Mouse (Mus musculus): Measurements from ENCODE around the gene Arpc3. TPM values are rescaled to one million over a fixed set of nuclear protein-coding genes. Genes with fewer than 3 reads are reported as not detected.

Arpc3 gene
- polyA plus RNA-seq, 1 experiment from 2014 or later: 118 TPM

GRCm38 (mm10) chr5:122372192-122372769 lies 19.4 kb upstream of the Arpc3 start, which contains the start of gene Fam216a:
TSS of gene Fam216a (minus strand) at chr5:122372364.
- Histone ChIP-seq H3K4me2 (ENCODE audit: low read depth, low read length) (peak within 1 kb of the TSS; percentile 74), H3K9ac (ENCODE audit: low read length) (peak within 1 kb of the TSS; percentile 86), H3K27ac (ENCODE audit: low read length) (peak within 1 kb of the TSS; percentile 97), H3K4me1 (ENCODE audit: control insufficient read depth, insufficient read depth, low read length) (peaks cover 11% of the 10 kb centered on the region), H3K9me3 (replicated peaks; ENCODE audit: control insufficient read depth, low read length) (no peaks in the 10 kb centered on the region), H3K4me3 (ENCODE audit: low read length) (peak within 1 kb of the TSS; percentile 91), H3K27me3 (ENCODE audit: control insufficient read depth, insufficient read depth, low read length) (no peaks in the 10 kb centered on the region), H3K36me3 (ENCODE audit: control insufficient read depth, insufficient read depth) (peaks cover 13% of the 10 kb centered on the region)
- WGBS: under 1% methylated on average over 53 of the region's 53 CpGs
- peak; percentile 96 for ATAC-seq (replicated peaks; ENCODE audit: extremely low read depth, insufficient read depth, low FRiP score)

DNA sequence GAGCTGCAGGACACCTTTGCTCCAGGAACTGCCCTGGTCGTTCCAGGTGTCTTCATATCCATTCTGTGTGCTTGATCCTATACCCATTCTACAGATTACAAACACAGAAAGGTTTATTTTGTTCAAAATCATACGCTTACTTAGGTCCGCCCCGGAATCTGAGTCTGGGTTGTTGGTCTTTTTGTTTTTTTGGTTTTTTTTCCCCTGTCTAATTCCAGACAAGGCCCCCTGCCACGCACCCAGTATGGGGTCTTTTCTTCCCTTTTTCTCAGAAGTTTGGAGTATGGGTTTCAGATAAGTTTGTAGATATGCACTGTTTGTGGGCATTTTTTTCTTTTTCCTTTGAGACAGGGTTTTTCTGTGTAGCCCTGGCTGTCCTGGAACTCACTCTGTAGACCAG lies 18.8 kb upstream of the Arpc3 start:
- no peak for ATAC-seq (replicated peaks; ENCODE audit: extremely low read depth, insufficient read depth, low FRiP score)
- 6% methylated on average over 5 of the region's 5 CpGs for WGBS
- H3K4me1 ChIP-seq (ENCODE audit: control insufficient read depth, insufficient read depth, low read length): peaks cover 11% of the 10 kb centered on the region
- H3K27ac ChIP-seq (ENCODE audit: low read length): peak overlapping the region; percentile 87
- H3K4me3 ChIP-seq (ENCODE audit: low read length): peak overlapping the region; percentile 91
- peak overlapping the region; percentile 74 for H3K4me2 ChIP-seq (ENCODE audit: low read depth, low read length)
- H3K36me3 ChIP-seq (ENCODE audit: control insufficient read depth, insufficient read depth): peaks cover 7% of the 10 kb centered on the region
- H3K9ac ChIP-seq (ENCODE audit: low read length): peak overlapping the region; percentile 79
- no peaks in the 10 kb centered on the region for H3K9me3 ChIP-seq (replicated peaks; ENCODE audit: control insufficient read depth, low read length)
- H3K27me3 ChIP-seq (ENCODE audit: control insufficient read depth, insufficient read depth, low read length): no peaks in the 10 kb centered on the region

DNA sequence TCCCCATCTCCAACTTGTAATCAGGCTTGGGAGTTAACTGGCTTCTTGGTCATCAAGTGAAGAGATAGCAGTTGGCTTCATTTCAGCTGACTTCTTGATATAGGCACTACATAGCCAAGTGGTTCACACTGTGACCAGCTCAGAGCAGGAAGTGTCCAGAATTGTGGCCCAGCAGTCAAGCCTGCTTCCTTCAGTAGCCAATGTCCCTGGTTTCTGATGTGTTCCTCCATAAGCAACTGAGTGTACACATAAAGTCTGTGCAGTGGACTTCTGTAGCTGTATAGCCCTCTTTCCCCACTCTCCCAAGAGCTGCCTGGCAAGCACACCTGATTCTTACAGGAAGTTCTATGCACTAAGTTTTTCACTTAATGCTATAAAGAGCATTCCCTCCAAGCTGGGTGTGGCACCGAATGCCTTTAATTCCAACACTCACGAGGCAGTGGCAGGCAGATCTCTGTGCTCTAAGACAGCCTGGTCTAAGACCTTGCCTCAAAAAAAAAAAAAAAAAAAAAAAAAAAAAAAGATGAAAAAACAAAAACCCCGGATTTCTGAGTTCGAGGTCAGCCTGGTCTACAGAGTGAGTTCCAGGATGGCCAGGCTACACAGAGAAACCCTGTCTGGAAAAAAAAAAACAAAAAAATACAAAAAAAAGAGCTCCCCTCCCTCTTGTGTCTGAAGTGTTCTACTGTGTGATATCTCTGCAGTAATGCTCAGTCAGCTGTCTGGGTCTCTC lies 14.4 kb upstream of the Arpc3 start:
- H3K4me2 ChIP-seq (ENCODE audit: low read depth, low read length): no peak overlapping the region
- no peaks in the 10 kb centered on the region for H3K27me3 ChIP-seq (ENCODE audit: control insufficient read depth, insufficient read depth, low read length)
- H3K4me3 ChIP-seq (ENCODE audit: low read length): no peak overlapping the region
- no peaks in the 10 kb centered on the region for H3K9me3 ChIP-seq (replicated peaks; ENCODE audit: control insufficient read depth, low read length)
- no peak overlapping the region for H3K27ac ChIP-seq (ENCODE audit: low read length)
- no peak for ATAC-seq (replicated peaks; ENCODE audit: extremely low read depth, insufficient read depth, low FRiP score)
- no peak overlapping the region for H3K9ac ChIP-seq (ENCODE audit: low read length)
- WGBS: 87% methylated on average over 4 of the region's 4 CpGs
- peaks cover 8% of the 10 kb centered on the region for H3K4me1 ChIP-seq (ENCODE audit: control insufficient read depth, insufficient read depth, low read length)
- peaks cover 14% of the 10 kb centered on the region for H3K36me3 ChIP-seq (ENCODE audit: control insufficient read depth, insufficient read depth)

DNA sequence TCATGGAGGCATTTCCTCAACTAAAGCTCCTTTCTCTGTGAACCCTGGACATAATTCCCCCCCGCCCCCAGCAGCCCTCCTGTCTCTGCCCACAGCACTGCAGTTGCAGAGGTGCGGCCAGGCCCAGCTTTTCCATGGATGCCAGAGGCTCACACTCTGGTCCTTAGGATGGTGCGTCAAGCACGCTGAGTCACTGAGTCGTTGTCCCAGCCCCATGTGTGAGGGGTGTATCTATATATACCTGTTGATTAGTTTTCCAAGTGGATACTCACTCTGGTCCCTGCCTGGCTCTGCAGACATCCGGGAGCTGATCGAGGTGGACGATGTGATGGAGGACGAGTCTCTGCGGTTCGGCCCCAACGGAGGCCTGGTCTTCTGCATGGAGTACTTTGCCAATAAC lies 13.5 kb upstream of the Arpc3 start:
- no peak for ATAC-seq (replicated peaks; ENCODE audit: extremely low read depth, insufficient read depth, low FRiP score)
- H3K27me3 ChIP-seq (ENCODE audit: control insufficient read depth, insufficient read depth, low read length): no peaks in the 10 kb centered on the region
- no peak overlapping the region for H3K4me2 ChIP-seq (ENCODE audit: low read depth, low read length)
- H3K9ac ChIP-seq (ENCODE audit: low read length): no peak overlapping the region
- H3K9me3 ChIP-seq (replicated peaks; ENCODE audit: control insufficient read depth, low read length): no peaks in the 10 kb centered on the region
- WGBS: 92% methylated on average over 12 of the region's 12 CpGs
- H3K4me1 ChIP-seq (ENCODE audit: control insufficient read depth, insufficient read depth, low read length): peaks cover 3% of the 10 kb centered on the region
- H3K27ac ChIP-seq (ENCODE audit: low read length): no peak overlapping the region
- H3K36me3 ChIP-seq (ENCODE audit: control insufficient read depth, insufficient read depth): peaks cover 17% of the 10 kb centered on the region
- H3K4me3 ChIP-seq (ENCODE audit: low read length): no peak overlapping the region

GRCm38 (mm10) chr5:122379374-122380155 lies 12.1 kb upstream of the Arpc3 start:
- WGBS: 53% methylated on average over 11 of the region's 11 CpGs
- Histone ChIP-seq H3K9me3 (replicated peaks; ENCODE audit: control insufficient read depth, low read length) (no peaks in the 10 kb centered on the region), H3K36me3 (ENCODE audit: control insufficient read depth, insufficient read depth) (peaks cover 17% of the 10 kb centered on the region)

DNA sequence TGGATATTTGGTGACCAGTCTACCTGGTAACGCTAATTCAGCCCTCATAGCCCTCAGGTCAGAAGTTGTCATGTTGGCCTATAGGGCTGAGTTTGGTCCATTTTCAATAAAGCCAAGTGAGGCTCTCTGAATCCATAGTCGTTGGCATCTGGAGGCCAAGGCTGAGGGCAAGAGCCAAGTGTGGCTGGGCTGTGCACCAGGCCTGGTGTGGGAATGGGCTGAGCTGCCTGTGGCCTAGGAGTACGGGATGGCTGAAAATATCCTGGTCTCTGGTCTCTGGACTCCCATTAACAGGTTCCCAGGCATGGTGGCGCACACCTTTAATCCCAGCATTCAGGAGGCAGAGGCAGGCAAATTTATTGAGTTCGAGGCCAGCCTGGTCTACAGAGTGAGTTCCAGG lies 1.7 kb upstream of the Arpc3 start:
- WGBS: 89% methylated on average over 5 of the region's 5 CpGs
- Histone ChIP-seq H3K4me3 (ENCODE audit: low read length) (no peak overlapping the region), H3K27ac (ENCODE audit: low read length) (no peak overlapping the region), H3K4me1 (ENCODE audit: control insufficient read depth, insufficient read depth, low read length) (peaks cover 9% of the 10 kb centered on the region), H3K4me2 (ENCODE audit: low read depth, low read length) (no peak overlapping the region), H3K27me3 (ENCODE audit: control insufficient read depth, insufficient read depth, low read length) (no peaks in the 10 kb centered on the region), H3K9me3 (replicated peaks; ENCODE audit: control insufficient read depth, low read length) (no peaks in the 10 kb centered on the region), H3K36me3 (ENCODE audit: control insufficient read depth, insufficient read depth) (no peaks in the 10 kb centered on the region), H3K9ac (ENCODE audit: low read length) (no peak overlapping the region)
- ATAC-seq (replicated peaks; ENCODE audit: extremely low read depth, insufficient read depth, low FRiP score): no peak

More at GRCm38 (mm10) chr5:122379374-122380155, 12.1 kb upstream of the Arpc3 start:
- Histone ChIP-seq H3K4me2 (ENCODE audit: low read depth, low read length) (no peak overlapping the region), H3K27me3 (ENCODE audit: control insufficient read depth, insufficient read depth, low read length) (no peaks in the 10 kb centered on the region), H3K4me1 (ENCODE audit: control insufficient read depth, insufficient read depth, low read length) (no peaks in the 10 kb centered on the region), H3K27ac (ENCODE audit: low read length) (no peak overlapping the region), H3K4me3 (ENCODE audit: low read length) (no peak overlapping the region), H3K9ac (ENCODE audit: low read length) (no peak overlapping the region)
- ATAC-seq (replicated peaks; ENCODE audit: extremely low read depth, insufficient read depth, low FRiP score): peak; percentile 63; the same call in 1 of the 2 replicates

- H3K4me3 ChIP-seq (ENCODE audit: low read length): no peak overlapping the region
- H3K27me3 ChIP-seq (ENCODE audit: control insufficient read depth, insufficient read depth, low read length): no peaks in the 10 kb centered on the region
- no peaks in the 10 kb centered on the region for H3K36me3 ChIP-seq (ENCODE audit: control insufficient read depth, insufficient read depth)
- H3K4me1 ChIP-seq (ENCODE audit: control insufficient read depth, insufficient read depth, low read length): peaks cover 9% of the 10 kb centered on the region
- H3K27ac ChIP-seq (ENCODE audit: low read length): no peak overlapping the region
- H3K9me3 ChIP-seq (replicated peaks; ENCODE audit: control insufficient read depth, low read length): no peaks in the 10 kb centered on the region
- H3K4me2 ChIP-seq (ENCODE audit: low read depth, low read length): no peak overlapping the region
- H3K9ac ChIP-seq (ENCODE audit: low read length): no peak overlapping the region
- no peak for ATAC-seq (replicated peaks; ENCODE audit: extremely low read depth, insufficient read depth, low FRiP score)
These were observed 1.0 kb upstream of the Arpc3 start for GRCm38 (mm10) chr5:122390671-122391070.

- Histone ChIP-seq H3K4me3 (ENCODE audit: low read length) (peak overlapping the region; percentile 75), H3K36me3 (ENCODE audit: control insufficient read depth, insufficient read depth) (no peaks in the 10 kb centered on the region), H3K9me3 (replicated peaks; ENCODE audit: control insufficient read depth, low read length) (no peaks in the 10 kb centered on the region), H3K9ac (ENCODE audit: low read length) (no peak overlapping the region; the same call in 1 of the 2 replicates), H3K4me2 (ENCODE audit: low read depth, low read length) (peak overlapping the region; percentile 48; the same call in 1 of the 2 replicates), H3K4me1 (ENCODE audit: control insufficient read depth, insufficient read depth, low read length) (peaks cover 9% of the 10 kb centered on the region), H3K27me3 (ENCODE audit: control insufficient read depth, insufficient read depth, low read length) (no peaks in the 10 kb centered on the region), H3K27ac (ENCODE audit: low read length) (no peak overlapping the region)
- ATAC-seq (replicated peaks; ENCODE audit: extremely low read depth, insufficient read depth, low FRiP score): no peak
- 48% methylated on average over 15 of the region's 16 CpGs for WGBS
These were observed 396 bp upstream of the Arpc3 start for GRCm38 (mm10) chr5:122391178-122391785.
